Mouse (Mus musculus) ES-Bruce4 (cell line): ENCODE measurements around the gene Fmo2. TPM values are rescaled to one million over a fixed set of nuclear protein-coding genes. Genes with fewer than 3 reads are reported as not detected.

ENCODE experiments used
- H3K27ac ChIP-seq: 2 replicates; pipeline ENCODE4 v1.5.1; 2012; ENCODE audit warnings: low read length, inconsistent platforms; ENCODE audit not compliant: insufficient read depth
- H3K27me3 ChIP-seq: 2 replicates; pipeline ENCODE4 v1.6.1; 2012; ENCODE audit warnings: mild to moderate bottlenecking, low read length, inconsistent platforms; ENCODE audit not compliant: control insufficient read depth, poor library complexity, insufficient read depth, severe bottlenecking
- H3K36me3 ChIP-seq: 2 replicates; pipeline ENCODE4 v1.6.1; 2012; ENCODE audit warnings: inconsistent platforms, mild to moderate bottlenecking, low read length, moderate library complexity; ENCODE audit not compliant: control insufficient read depth, poor library complexity, insufficient read depth, severe bottlenecking
- H3K4me1 ChIP-seq: one replicate; pipeline ENCODE4 v1.8.1; 2011; ENCODE audit warnings: low read length; ENCODE audit not compliant: control insufficient read depth, insufficient read depth
- H3K4me3 ChIP-seq: 2 replicates; pipeline ENCODE4 v1.5.1; 2011; ENCODE audit warnings: low read depth, mild to moderate bottlenecking, low read length
- H3K9ac ChIP-seq: 2 replicates; pipeline ENCODE4 v1.6.1; 2012; ENCODE audit warnings: low read depth, mild to moderate bottlenecking, inconsistent platforms; ENCODE audit not compliant: poor library complexity, severe bottlenecking
- H3K9me3 ChIP-seq: replicated peaks from 2 replicates; pipeline ENCODE4 v1.6.1; 2012; ENCODE audit warnings: mild to moderate bottlenecking, low read length, inconsistent platforms; ENCODE audit not compliant: control insufficient read depth, poor library complexity, insufficient read depth, severe bottlenecking
- CTCF ChIP-seq: IDR thresholded peaks from one replicate; pipeline ENCODE4 v1.8.1; 2011; ENCODE audit warnings: low read depth, low read length
- EP300 ChIP-seq: IDR thresholded peaks from 2 replicates; pipeline ENCODE4 v1.6.1; 2011; ENCODE audit warnings: low read depth, low read length; ENCODE audit not compliant: insufficient read depth
- POLR2A ChIP-seq: IDR thresholded peaks from one replicate; pipeline ENCODE4 v1.8.1; 2011; ENCODE audit warnings: low read length; ENCODE audit not compliant: insufficient read depth
- polyA plus RNA-seq: library from polyadenylated mRNA; stranded (reverse); fragments of >200 nt; gene quantifications from 2 replicates; pipeline ENCODE4 v1.2.4, GENCODE M21; 2011; ENCODE audit warnings: low read depth; ENCODE audit not compliant: missing spikeins, insufficient read depth, insufficient read length

Gene Fmo2
- polyA plus RNA-seq, 1 experiment = not detected

DNA sequence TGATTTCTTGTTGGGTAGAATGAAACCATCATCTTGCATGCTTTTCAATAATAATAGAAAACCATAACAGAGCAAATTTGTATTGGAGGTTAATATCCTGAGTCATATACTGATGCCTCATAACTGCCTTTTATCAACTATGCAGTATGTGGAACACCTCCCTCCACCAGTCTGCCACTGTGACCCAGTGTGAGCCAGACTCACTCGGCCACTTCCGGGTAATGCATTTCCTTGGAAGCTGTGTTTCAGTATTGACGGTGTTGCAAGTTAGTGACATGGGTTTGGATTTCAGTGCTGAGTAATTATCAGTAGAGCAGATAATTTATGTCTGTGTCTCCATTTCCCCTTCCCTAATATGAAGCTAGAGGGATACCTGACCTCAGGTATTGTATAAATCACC is 34.9 kb downstream of the Fmo2 start:
- Histone ChIP-seq H3K9ac (no peak overlapping the region), H3K9me3 (no peaks in the 10 kb centered on the region), H3K4me1 (no peaks in the 10 kb centered on the region), H3K36me3 (no peaks in the 10 kb centered on the region), H3K4me3 (no peak overlapping the region), H3K27me3 (no peaks in the 10 kb centered on the region; the same call in 1 of the 2 replicates), H3K27ac (no peak overlapping the region)
- no peak for TF ChIP-seq EP300
- TF ChIP-seq POLR2A = no peak
- no peak for TF ChIP-seq CTCF

- H3K9me3 ChIP-seq = no peaks in the 10 kb centered on the region
- no peaks in the 10 kb centered on the region for H3K4me1 ChIP-seq
- H3K27ac ChIP-seq = no peak overlapping the region
- TF ChIP-seq CTCF = no peak
- no peak for TF ChIP-seq EP300
- TF ChIP-seq POLR2A = no peak
- H3K36me3 ChIP-seq = no peaks in the 10 kb centered on the region
- no peak overlapping the region for H3K9ac ChIP-seq
- no peaks in the 10 kb centered on the region; the same call in 1 of the 2 replicates for H3K27me3 ChIP-seq
- no peak overlapping the region for H3K4me3 ChIP-seq
Measured at GRCm38 (mm10) chr1:162862328-162862727, 36.2 kb downstream of the Fmo2 start.

GRCm38 (mm10) chr1:162859996-162860605 is 38.4 kb downstream of the Fmo2 start:
- Histone ChIP-seq H3K4me3 (no peak overlapping the region), H3K4me1 (no peaks in the 10 kb centered on the region), H3K27me3 (no peaks in the 10 kb centered on the region; the same call in 1 of the 2 replicates), H3K36me3 (no peaks in the 10 kb centered on the region), H3K9me3 (0 out of 2 replicates have a peak, but pooled peaks cover 4% of the 10 kb centered on the region), H3K9ac (no peak overlapping the region), H3K27ac (no peak overlapping the region)
- no peak for TF ChIP-seq EP300
- no peak for TF ChIP-seq POLR2A
- no peak for TF ChIP-seq CTCF

- Histone ChIP-seq H3K27me3 (no peaks in the 10 kb centered on the region; the same call in 1 of the 2 replicates), H3K9me3 (0 out of 2 replicates have a peak, but pooled peaks cover 4% of the 10 kb centered on the region), H3K27ac (no peak overlapping the region), H3K4me3 (no peak overlapping the region), H3K4me1 (no peaks in the 10 kb centered on the region), H3K9ac (no peak overlapping the region), H3K36me3 (no peaks in the 10 kb centered on the region)
- TF ChIP-seq EP300 = no peak
- TF ChIP-seq CTCF = no peak
- no peak for TF ChIP-seq POLR2A
Measured at GRCm38 (mm10) chr1:162859545-162859976, 39.0 kb downstream of the Fmo2 start.

GRCm38 (mm10) chr1:162858748-162859130 is 39.8 kb downstream of the Fmo2 start:
- Histone ChIP-seq H3K9me3 (0 out of 2 replicates have a peak, but pooled peaks cover 4% of the 10 kb centered on the region), H3K36me3 (no peaks in the 10 kb centered on the region), H3K27me3 (no peaks in the 10 kb centered on the region; the same call in 1 of the 2 replicates), H3K4me3 (no peak overlapping the region), H3K4me1 (no peaks in the 10 kb centered on the region), H3K27ac (no peak overlapping the region), H3K9ac (no peak overlapping the region)
- TF ChIP-seq POLR2A (no peak), EP300 (no peak), CTCF (no peak)
